Mouse (Mus musculus) thymus, adult 2 months (tissue): ENCODE data around the gene Abca4.

Experiments used
- CTCF ChIP-seq: fragments of 200-500 bp; IDR thresholded peaks from 2 replicates; pipeline ENCODE4 v1.5.1; 2012; ENCODE audit warnings: mild to moderate bottlenecking, control low read depth, low read length, moderate library complexity, borderline replicate concordance; ENCODE audit not compliant: control insufficient read depth, poor library complexity, insufficient read depth; ENCODE audit errors: extremely low read depth
- POLR2A ChIP-seq: fragments of 200-500 bp; IDR thresholded peaks from 2 replicates; pipeline ENCODE4 v1.6.1; 2012; ENCODE audit warnings: mild to moderate bottlenecking, low read length, control low read depth, moderate library complexity; ENCODE audit not compliant: control insufficient read depth, poor library complexity, insufficient read depth; ENCODE audit errors: extremely low read depth

GRCm38 (mm10) chr3:122152431-122152830 is 108.2 kb downstream of the Abca4 start:
- TF ChIP-seq POLR2A (no peak), CTCF (no peak)
